Mouse (Mus musculus) splenic B cell, adult 2 months (primary cell): ENCODE measurements around the gene Tnfrsf18.

Experiments used
- DNase-seq: peaks from one replicate; pipeline ENCODE4 v3.0.0-alpha.2; 2011; ENCODE audit warnings: low read depth, low spot score
- H3K27me3 ChIP-seq: 2 replicates; pipeline ENCODE4 v1.6.1; 2012; ENCODE audit warnings: mild to moderate bottlenecking, low read length, moderate library complexity, mixed read lengths; ENCODE audit not compliant: control insufficient read depth, poor library complexity, insufficient read depth, severe bottlenecking
- H3K36me3 ChIP-seq: 2 replicates; pipeline ENCODE4 v1.6.1; 2012; ENCODE audit warnings: mild to moderate bottlenecking, low read length, moderate library complexity, mixed read lengths; ENCODE audit not compliant: control insufficient read depth, poor library complexity, insufficient read depth, severe bottlenecking

Tnfrsf18 gene

GRCm38 (mm10) chr4:156021942-156022419 is 4.0 kb upstream of the Tnfrsf18 start:
- no peak for DNase-seq
- Histone ChIP-seq H3K36me3 (no peaks in the 10 kb centered on the region), H3K27me3 (no peaks in the 10 kb centered on the region)

- no peak for DNase-seq
- no peaks in the 10 kb centered on the region for H3K36me3 ChIP-seq
Observed at GRCm38 (mm10) chr4:156023520-156023919, 2.4 kb upstream of the Tnfrsf18 start.

DNA sequence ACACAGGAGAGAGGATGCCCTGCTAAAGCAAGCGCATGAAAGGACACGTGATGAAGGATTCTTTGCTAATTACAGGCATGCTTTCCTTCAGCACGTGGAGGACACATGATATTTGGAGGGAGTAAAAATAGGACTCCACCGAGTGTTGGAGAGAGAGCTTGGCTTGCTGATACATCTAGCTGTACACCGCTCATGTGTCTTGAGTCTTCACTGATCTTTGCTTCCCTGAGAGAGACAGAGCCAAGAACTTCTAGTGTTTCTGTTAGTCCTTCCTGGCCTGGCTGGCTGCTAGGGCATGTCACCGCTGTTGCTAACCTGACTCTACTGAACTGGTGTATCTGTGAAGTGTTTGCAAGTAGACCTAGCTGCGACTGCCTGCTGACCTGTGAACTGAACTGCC is 1.8 kb upstream of the Tnfrsf18 start:
- Histone ChIP-seq H3K27me3 (no peaks in the 10 kb centered on the region), H3K36me3 (no peaks in the 10 kb centered on the region)
- no peak for DNase-seq

More at GRCm38 (mm10) chr4:156023520-156023919, 2.4 kb upstream of the Tnfrsf18 start:
- H3K27me3 ChIP-seq: no peaks in the 10 kb centered on the region

GRCm38 (mm10) chr4:156028580-156028979 is 2.6 kb downstream of the Tnfrsf18 start:
- no peaks in the 10 kb centered on the region for H3K36me3 ChIP-seq
- no peak for DNase-seq
- H3K27me3 ChIP-seq: no peaks in the 10 kb centered on the region

DNA sequence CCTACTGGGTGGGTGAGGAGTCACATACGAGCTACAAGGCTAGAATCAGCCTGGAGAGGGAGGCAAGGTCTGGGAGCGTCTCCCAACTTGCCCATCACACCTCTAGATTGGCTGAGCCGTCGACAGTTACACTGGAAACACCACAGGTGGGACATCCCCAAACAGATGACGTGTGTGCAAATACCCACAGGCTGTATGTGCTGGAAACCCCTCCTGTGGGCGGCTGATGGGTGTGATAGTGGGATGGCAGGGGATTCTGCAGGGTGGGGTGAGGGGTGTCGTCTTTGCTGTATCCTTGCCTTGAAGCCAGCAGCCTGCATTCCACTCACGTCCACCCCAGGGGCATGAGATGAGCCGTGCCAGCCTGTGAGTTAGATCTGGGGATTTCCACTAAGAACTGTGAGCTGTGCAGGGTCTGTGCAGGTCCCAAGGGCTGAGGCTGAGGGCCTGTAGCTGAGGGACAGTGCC is 4.7 kb downstream of the Tnfrsf18 start:
- DNase-seq: no peak
- Histone ChIP-seq H3K27me3 (no peaks in the 10 kb centered on the region), H3K36me3 (no peaks in the 10 kb centered on the region)

DNA sequence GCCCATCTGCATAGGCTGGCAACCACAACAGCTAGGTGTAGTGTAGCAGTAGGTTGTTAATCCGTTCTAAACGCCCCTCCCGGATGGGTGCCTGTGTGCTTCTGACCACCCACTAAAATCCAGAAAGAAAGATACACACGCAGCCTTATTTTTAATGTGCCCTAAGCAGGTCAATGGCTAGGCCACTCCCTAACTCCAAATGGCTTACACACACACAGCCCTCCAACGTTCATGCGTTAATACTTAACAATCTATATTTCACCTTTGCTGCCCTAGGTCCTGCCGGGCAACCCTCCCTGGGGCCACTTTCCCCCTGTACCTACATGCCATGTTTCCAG is 5.3 kb downstream of the Tnfrsf18 start:
- Histone ChIP-seq H3K27me3 (no peaks in the 10 kb centered on the region), H3K36me3 (no peaks in the 10 kb centered on the region)
- no peak for DNase-seq

DNA sequence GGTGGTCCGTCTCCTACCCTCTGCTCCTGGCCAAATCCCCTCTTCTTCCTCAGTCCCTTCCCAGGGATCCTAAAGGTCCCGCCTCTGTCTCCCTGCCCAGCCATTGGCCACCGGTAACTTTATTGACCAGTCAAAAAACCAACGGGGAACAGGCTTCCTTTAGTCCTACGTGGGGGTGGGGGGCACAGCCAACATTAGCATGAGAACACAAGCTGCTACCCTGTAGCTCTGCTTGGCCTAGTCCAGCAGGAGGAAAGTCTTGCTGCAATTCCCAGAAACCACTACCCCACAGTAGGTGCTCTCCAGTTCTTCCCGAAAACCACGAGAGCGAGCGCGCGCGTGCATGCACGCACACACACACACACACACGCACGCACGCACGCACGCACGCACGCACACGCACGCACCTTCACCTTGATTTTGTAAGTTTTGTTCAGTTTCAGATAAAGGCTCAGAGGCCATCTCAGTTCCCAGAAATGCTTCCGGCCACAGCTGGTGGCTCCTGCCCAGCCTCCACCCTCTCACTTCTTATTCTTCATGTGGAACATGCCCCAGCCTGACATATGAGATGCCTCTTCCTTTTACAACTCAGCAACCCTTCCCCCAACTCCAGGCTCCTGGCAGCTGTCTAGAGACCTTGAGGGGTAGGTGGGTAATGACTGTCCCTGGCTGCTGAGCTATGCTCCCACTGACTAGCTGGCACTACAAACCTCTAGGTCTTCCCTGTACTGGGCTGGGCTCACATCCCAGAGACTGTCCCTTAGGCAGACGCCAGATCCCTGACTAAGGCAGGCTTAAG is 5.8 kb downstream of the Tnfrsf18 start:
- Histone ChIP-seq H3K36me3 (no peaks in the 10 kb centered on the region), H3K27me3 (no peaks in the 10 kb centered on the region)
- peak; percentile 69 for DNase-seq

- DNase-seq: no peak
- H3K27me3 ChIP-seq: no peaks in the 10 kb centered on the region
Observed at GRCm38 (mm10) chr4:156032856-156033255, 6.9 kb downstream of the Tnfrsf18 start.

GRCm38 (mm10) chr4:156033476-156034119 is 7.6 kb downstream of the Tnfrsf18 start:
- peak; percentile 76 for DNase-seq
- Histone ChIP-seq H3K36me3 (no peaks in the 10 kb centered on the region), H3K27me3 (no peaks in the 10 kb centered on the region)

More at GRCm38 (mm10) chr4:156032856-156033255, 6.9 kb downstream of the Tnfrsf18 start:
- no peaks in the 10 kb centered on the region for H3K36me3 ChIP-seq

DNA sequence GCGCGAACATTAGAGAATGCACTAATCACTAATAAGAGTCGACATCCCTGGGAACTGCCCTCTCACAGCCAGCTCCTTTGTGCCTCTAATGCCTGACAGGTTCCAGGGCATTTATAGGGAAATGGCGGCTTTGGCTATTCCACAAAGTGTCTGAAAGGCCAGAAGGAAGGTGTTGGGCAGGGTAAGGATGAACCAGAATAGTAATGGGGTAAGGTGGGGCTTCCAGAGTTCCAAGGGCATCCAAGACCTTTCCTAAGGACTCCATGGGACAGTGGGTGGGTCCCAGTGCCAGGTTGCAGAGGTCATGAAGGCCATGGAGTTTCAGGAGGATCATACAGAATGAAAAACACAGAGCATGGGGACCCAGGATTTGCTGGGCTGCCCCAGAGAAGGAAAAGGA is 8.3 kb downstream of the Tnfrsf18 start:
- DNase-seq: no peak
- H3K27me3 ChIP-seq: no peaks in the 10 kb centered on the region

DNA sequence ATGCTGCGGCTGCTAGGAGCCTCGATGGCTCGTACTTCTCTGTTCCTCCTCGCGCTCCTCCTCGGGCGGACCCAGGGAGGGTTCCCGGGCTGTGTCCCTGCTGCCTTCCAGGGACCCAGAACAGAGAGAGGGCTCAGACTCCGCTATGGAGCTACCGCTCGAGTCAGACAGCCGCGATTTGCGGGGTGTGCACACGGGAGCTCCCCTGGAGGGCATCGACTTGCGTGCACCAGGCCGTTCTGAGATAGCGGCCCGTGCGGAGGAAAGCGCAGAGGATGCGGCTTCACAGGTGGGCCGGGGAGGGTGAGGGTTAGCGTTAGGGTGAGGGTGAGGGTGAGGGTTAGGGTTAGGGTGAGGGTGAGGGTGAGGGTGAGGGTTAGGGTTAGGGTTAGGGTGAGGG is 8.9 kb downstream of the Tnfrsf18 start:
- Histone ChIP-seq H3K27me3 (no peaks in the 10 kb centered on the region), H3K36me3 (no peaks in the 10 kb centered on the region)
- DNase-seq: peak; percentile 25

More for the DNA sequence above, 8.3 kb downstream of the Tnfrsf18 start:
- H3K36me3 ChIP-seq: no peaks in the 10 kb centered on the region

GRCm38 (mm10) chr4:156044754-156045153 is 18.8 kb downstream of the Tnfrsf18 start:
- no peaks in the 10 kb centered on the region for H3K27me3 ChIP-seq
- H3K36me3 ChIP-seq: no peaks in the 10 kb centered on the region
- DNase-seq: no peak

GRCm38 (mm10) chr4:156049779-156050178 is 23.8 kb downstream of the Tnfrsf18 start:
- Histone ChIP-seq H3K36me3 (no peaks in the 10 kb centered on the region), H3K27me3 (no peaks in the 10 kb centered on the region)
- DNase-seq: no peak

- no peaks in the 10 kb centered on the region for H3K27me3 ChIP-seq
Observed at GRCm38 (mm10) chr4:156050391-156050980, 24.5 kb downstream of the Tnfrsf18 start.

GRCm38 (mm10) chr4:156053113-156053512 is 27.1 kb downstream of the Tnfrsf18 start:
- DNase-seq: no peak
- Histone ChIP-seq H3K36me3 (no peaks in the 10 kb centered on the region), H3K27me3 (no peaks in the 10 kb centered on the region)

More at GRCm38 (mm10) chr4:156050391-156050980, 24.5 kb downstream of the Tnfrsf18 start:
- DNase-seq: no peak
- H3K36me3 ChIP-seq: no peaks in the 10 kb centered on the region
